Mouse (Mus musculus) intestine, embryonic 16.5 days (tissue): Measurements from ENCODE around the gene Pax3. TPM values are rescaled to one million over a fixed set of nuclear protein-coding genes. Genes with fewer than 3 reads are reported as not detected.

Experiments used
- ATAC-seq: fragments of 200-750 bp; cut with Nextera tagmentation; 2 replicates; pipeline ENCODE4 v1.8.0; 2017; ENCODE audit warnings: moderate TSS enrichment, moderate library complexity
- H3K27ac ChIP-seq: fragments of 300-500 bp; sonication (generic); 2 replicates; pipeline ENCODE4 v1.5.1; 2014; ENCODE audit warnings: mild to moderate bottlenecking, low read length
- H3K27me3 ChIP-seq: fragments of 300-500 bp; sonication (generic); replicated peaks from 2 replicates; pipeline ENCODE4 v1.6.1; 2014; ENCODE audit warnings: low read length, control low read depth, mixed read lengths; ENCODE audit not compliant: control insufficient read depth, insufficient read depth
- H3K36me3 ChIP-seq: fragments of 300-500 bp; sonication (generic); 2 replicates; pipeline ENCODE4 v1.6.1; 2014; ENCODE audit warnings: low read length, control low read depth; ENCODE audit not compliant: control insufficient read depth, insufficient read depth
- H3K4me1 ChIP-seq: fragments of 300-500 bp; sonication (generic); 2 replicates; pipeline ENCODE4 v1.6.1; 2014; ENCODE audit warnings: low read length, control low read depth, mixed read lengths; ENCODE audit not compliant: control insufficient read depth, insufficient read depth
- H3K4me2 ChIP-seq: fragments of 300-500 bp; sonication (generic); 2 replicates; pipeline ENCODE4 v1.6.1; 2014; ENCODE audit warnings: low read depth, low read length, control low read depth
- H3K4me3 ChIP-seq: fragments of 300-500 bp; sonication (generic); 2 replicates; pipeline ENCODE4 v1.5.1; 2014; ENCODE audit warnings: mild to moderate bottlenecking, low read length
- H3K9ac ChIP-seq: fragments of 300-500 bp; sonication (generic); 2 replicates; pipeline ENCODE4 v1.6.1; 2014; ENCODE audit warnings: low read depth, low read length
- H3K9me3 ChIP-seq: fragments of 300-500 bp; sonication (generic); 2 replicates; pipeline ENCODE4 v1.6.1; 2016; ENCODE audit warnings: low read length, control low read depth; ENCODE audit not compliant: control insufficient read depth
- WGBS: fragments of 180-500 bp; shearing (Covaris S2); extraction: QIAGEN DNeasy Blood & Tissue Kit; methylation state at CpG from one replicate; pipeline ENCODE4 v1.1.7; 2014; 5-methylcytosine and 5-hydroxymethylcytosine counted together
- polyA plus RNA-seq: library from polyadenylated mRNA; unstranded; fragments of >200 nt; fragmentation: Nextera tagmentation; extraction: Ambion mirVana; gene quantifications from 2 replicates; pipeline ENCODE4 v1.2.1, GENCODE M21; 2015

Gene Pax3
- polyA plus RNA-seq, result not detected in 2 replicates

- Histone ChIP-seq H3K4me3 (peak within 1 kb of the TSS; percentile 29), H3K27ac (no peak within 1 kb of the TSS), H3K9me3 (no peaks in the 10 kb centered on the region), H3K27me3 (peaks cover 90% of the 10 kb centered on the region), H3K4me2 (peak within 1 kb of the TSS; percentile 26), H3K9ac (no peak within 1 kb of the TSS), H3K4me1 (peaks cover 10% of the 10 kb centered on the region; the same call in 1 of the 2 replicates), H3K36me3 (no peaks in the 10 kb centered on the region)
- peak; percentile 31; the same call in 1 of the 2 replicates for ATAC-seq
- under 1% methylated on average over 35 of the region's 37 CpGs for WGBS
Measured at GRCm38 (mm10) chr1:78196751-78197311, at the start of gene Pax3. Pax3 (minus strand) TSS chr1:78197134.

DNA sequence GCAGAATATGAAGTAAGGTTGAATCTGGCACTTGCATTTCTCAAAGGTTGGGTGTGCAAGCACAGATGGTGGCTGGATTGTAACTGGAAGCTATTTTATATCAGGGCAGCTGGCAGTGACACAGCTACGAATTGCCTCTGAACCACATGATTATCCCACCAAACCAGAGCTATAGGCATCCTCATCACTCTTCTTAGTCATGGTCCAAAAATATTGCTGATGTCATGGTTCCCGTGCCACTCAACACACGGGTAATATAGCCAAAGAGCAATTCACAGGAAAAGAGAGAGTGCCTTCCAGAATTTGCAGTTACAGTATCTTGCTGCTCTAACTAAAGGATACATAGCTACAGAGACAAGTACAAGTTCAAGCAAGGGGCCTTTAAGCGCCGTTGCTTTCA, 37.4 kb upstream of the Pax3 start:
- H3K9ac ChIP-seq, result no peak overlapping the region
- WGBS, result 81% methylated on average over 5 of the region's 5 CpGs
- H3K4me1 ChIP-seq, result no peaks in the 10 kb centered on the region
- no peak overlapping the region for H3K4me3 ChIP-seq
- no peak overlapping the region for H3K27ac ChIP-seq
- H3K27me3 ChIP-seq, result no peaks in the 10 kb centered on the region
- H3K4me2 ChIP-seq, result no peak overlapping the region
- no peaks in the 10 kb centered on the region for H3K36me3 ChIP-seq
- no peak for ATAC-seq
- H3K9me3 ChIP-seq, result no peaks in the 10 kb centered on the region

DNA sequence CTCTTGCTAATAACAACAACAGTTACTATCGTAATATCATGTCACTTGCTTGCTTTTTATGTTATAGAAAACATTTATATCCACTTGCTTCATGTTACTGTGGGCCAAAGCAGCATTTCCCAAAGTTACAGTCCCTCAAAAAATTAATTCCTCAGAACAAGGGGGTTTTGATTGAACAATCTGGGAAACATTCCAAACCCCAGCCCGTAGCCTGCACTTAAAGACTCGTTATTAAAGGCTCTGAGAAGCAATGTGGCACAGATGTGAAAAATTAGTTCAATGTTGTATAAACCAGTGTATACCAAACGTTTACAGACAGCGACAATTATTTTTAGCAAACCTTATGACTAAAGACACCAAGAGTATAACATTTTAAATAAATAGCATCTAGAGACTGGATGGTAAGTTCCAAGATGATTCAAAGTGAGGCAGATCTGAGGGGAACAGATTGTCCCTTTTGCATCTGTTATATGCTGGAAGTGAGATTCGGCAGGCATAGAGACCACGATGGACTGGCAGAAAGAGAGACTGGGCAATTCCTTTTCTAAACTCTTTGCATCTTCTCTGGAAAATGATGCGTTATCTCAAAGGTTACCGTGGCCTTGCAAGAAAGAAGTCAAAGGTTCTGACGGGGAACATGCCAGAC, 35.1 kb upstream of the Pax3 start:
- H3K9ac ChIP-seq, result no peak overlapping the region
- WGBS, result 44% methylated on average over 10 of the region's 10 CpGs
- H3K9me3 ChIP-seq, result no peaks in the 10 kb centered on the region
- H3K4me1 ChIP-seq, result no peaks in the 10 kb centered on the region
- peaks cover 5% of the 10 kb centered on the region; the same call in 1 of the 2 replicates for H3K27me3 ChIP-seq
- H3K27ac ChIP-seq, result no peak overlapping the region
- no peak overlapping the region for H3K4me2 ChIP-seq
- no peaks in the 10 kb centered on the region for H3K36me3 ChIP-seq
- no peak overlapping the region for H3K4me3 ChIP-seq
- ATAC-seq, result no peak

- no peak overlapping the region for H3K4me3 ChIP-seq
- no peak overlapping the region for H3K9ac ChIP-seq
- H3K4me1 ChIP-seq, result no peaks in the 10 kb centered on the region
- no peak overlapping the region for H3K27ac ChIP-seq
- H3K36me3 ChIP-seq, result no peaks in the 10 kb centered on the region
- no peaks in the 10 kb centered on the region for H3K9me3 ChIP-seq
- ATAC-seq, result no peak
- H3K27me3 ChIP-seq, result peaks cover 5% of the 10 kb centered on the region; the same call in 1 of the 2 replicates
- no peak overlapping the region for H3K4me2 ChIP-seq
Measured at GRCm38 (mm10) chr1:78229801-78230200, 32.9 kb upstream of the Pax3 start.

GRCm38 (mm10) chr1:78228771-78229170, 31.8 kb upstream of the Pax3 start:
- Histone ChIP-seq H3K4me1 (no peaks in the 10 kb centered on the region), H3K36me3 (no peaks in the 10 kb centered on the region), H3K27me3 (peaks cover 5% of the 10 kb centered on the region; the same call in 1 of the 2 replicates), H3K27ac (no peak overlapping the region), H3K4me3 (no peak overlapping the region), H3K9ac (no peak overlapping the region), H3K9me3 (no peaks in the 10 kb centered on the region), H3K4me2 (no peak overlapping the region)
- 72% methylated on average over 5 of the region's 5 CpGs for WGBS
- ATAC-seq, result no peak

DNA sequence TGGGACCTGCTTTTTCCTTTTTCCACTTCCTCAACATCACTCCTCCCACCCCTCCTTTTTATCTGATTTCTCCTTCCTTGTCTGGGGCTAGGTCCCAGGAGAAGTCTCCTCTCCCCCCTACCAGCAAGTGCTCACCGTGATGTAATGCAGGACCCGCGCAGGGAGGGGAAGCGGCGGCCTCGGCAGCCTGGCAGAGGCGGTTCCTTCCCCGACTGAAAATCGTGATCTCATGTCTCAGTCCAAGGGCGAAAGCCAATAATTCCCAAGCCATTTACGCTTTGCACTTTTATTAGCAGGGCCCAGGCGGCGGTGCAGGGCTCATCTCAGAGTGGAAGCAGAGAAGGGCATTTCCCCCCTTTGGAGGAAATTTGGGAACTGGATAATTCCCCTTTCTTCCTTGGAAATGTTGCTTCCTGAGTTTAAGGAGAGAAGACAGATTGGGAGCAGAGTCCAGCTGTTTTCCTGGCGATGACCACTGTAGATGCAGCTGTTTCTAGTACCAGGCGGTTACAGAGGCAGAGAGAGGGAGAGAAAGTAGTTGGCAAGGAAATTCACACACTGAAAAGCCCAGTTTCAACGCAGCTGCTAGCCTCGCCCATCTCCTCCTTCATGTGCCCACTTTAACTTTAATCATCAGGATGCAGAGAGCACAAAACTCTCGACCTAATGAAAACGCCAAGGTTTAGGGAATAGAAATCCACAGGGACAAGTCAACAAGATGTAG, 21.3 kb upstream of the Pax3 start:
- H3K27ac ChIP-seq, result no peak overlapping the region
- ATAC-seq, result no peak
- H3K9ac ChIP-seq, result no peak overlapping the region
- peaks cover 18% of the 10 kb centered on the region for H3K4me1 ChIP-seq
- peak overlapping the region; percentile 97 for H3K4me2 ChIP-seq
- WGBS, result 3% methylated on average over 19 of the region's 19 CpGs
- H3K9me3 ChIP-seq, result no peaks in the 10 kb centered on the region
- H3K27me3 ChIP-seq, result peaks cover 63% of the 10 kb centered on the region
- H3K4me3 ChIP-seq, result peak overlapping the region; percentile 63; the same call in 1 of the 2 replicates
- H3K36me3 ChIP-seq, result no peaks in the 10 kb centered on the region

DNA sequence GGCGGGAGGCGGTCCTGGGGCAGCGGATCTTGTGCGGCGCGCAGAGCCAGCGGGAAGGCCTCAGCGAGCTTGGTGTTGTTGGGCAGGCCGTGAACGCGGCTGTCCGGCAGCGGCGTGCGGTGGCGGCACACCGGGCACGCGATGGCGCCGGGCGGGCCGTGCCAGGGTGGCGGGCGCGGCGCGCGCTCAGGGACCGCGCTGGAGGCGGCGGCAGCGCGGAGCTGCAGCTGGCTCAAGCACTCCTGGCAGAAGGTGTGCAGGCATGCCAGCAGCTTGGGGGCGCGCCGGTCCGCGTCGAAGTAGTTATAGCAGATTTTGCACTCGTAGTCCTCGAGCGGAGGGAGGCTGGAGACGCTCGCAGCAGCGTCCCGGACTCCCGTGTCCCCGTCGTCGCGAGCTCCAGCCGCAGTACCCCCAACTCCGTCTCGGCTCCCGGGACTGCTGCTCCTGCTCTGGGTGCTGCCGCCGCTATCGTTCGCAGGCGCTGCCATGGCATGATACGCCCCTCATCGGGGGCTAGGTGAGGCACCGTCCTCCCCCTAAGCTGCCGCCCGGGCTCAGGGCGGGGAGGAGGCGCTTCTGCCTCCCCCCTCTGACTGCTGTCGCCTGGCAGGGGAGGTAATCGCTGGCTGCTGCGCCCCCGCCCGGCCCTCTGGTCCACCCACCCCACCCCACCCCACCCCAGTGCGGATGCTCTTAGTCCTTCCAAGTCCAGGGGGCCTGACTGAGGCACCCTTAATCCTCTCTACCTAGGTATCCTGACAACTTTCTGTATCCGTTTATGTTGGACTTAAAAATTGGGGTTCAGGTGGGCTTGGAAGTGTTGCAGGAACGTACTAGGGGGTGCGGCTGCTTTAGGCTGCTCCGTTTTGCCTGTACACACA, 20.5 kb upstream of the Pax3 start:
- ATAC-seq, result peak; percentile 73
- Histone ChIP-seq H3K4me1 (peaks cover 18% of the 10 kb centered on the region), H3K9me3 (no peaks in the 10 kb centered on the region), H3K27me3 (peaks cover 71% of the 10 kb centered on the region), H3K36me3 (no peaks in the 10 kb centered on the region), H3K27ac (no peak overlapping the region), H3K9ac (peak overlapping the region; percentile 62), H3K4me3 (peak overlapping the region; percentile 63), H3K4me2 (peak overlapping the region; percentile 97)
- WGBS, result under 1% methylated on average over 77 of the region's 79 CpGs

GRCm38 (mm10) chr1:78216509-78217141, 19.7 kb upstream of the Pax3 start:
- peak overlapping the region; percentile 62 for H3K9ac ChIP-seq
- peaks cover 78% of the 10 kb centered on the region for H3K27me3 ChIP-seq
- ATAC-seq, result peak; percentile 52; the same call in 1 of the 2 replicates

More at GRCm38 (mm10) chr1:78216509-78217141, 19.7 kb upstream of the Pax3 start:
- no peaks in the 10 kb centered on the region for H3K9me3 ChIP-seq
- peak overlapping the region; percentile 97 for H3K4me2 ChIP-seq
- no peaks in the 10 kb centered on the region for H3K36me3 ChIP-seq
- under 1% methylated on average over 67 of the region's 79 CpGs for WGBS
- H3K4me3 ChIP-seq, result peak overlapping the region; percentile 63
- H3K4me1 ChIP-seq, result peaks cover 18% of the 10 kb centered on the region
- H3K27ac ChIP-seq, result no peak overlapping the region
